Mouse (Mus musculus) B cell, adult 62 days (primary cell): ENCODE measurements around the gene Gm20547. TPM values are rescaled to one million over a fixed set of nuclear protein-coding genes. Genes with fewer than 3 reads are reported as not detected.

ENCODE experiments used
- total RNA-seq: library from RNA; stranded (reverse); gene quantifications from 4 replicates; pipeline ENCODE4 v1.2.4, GENCODE M21; 2023

Gm20547 gene
- total RNA-seq, result not detected in 4 replicates

GRCm38 (mm10) chr17:34881683-34882310 is at the start of gene Gm20547:
Gene Gm20547, minus strand, starts transcription at chr17:34882042.

DNA sequence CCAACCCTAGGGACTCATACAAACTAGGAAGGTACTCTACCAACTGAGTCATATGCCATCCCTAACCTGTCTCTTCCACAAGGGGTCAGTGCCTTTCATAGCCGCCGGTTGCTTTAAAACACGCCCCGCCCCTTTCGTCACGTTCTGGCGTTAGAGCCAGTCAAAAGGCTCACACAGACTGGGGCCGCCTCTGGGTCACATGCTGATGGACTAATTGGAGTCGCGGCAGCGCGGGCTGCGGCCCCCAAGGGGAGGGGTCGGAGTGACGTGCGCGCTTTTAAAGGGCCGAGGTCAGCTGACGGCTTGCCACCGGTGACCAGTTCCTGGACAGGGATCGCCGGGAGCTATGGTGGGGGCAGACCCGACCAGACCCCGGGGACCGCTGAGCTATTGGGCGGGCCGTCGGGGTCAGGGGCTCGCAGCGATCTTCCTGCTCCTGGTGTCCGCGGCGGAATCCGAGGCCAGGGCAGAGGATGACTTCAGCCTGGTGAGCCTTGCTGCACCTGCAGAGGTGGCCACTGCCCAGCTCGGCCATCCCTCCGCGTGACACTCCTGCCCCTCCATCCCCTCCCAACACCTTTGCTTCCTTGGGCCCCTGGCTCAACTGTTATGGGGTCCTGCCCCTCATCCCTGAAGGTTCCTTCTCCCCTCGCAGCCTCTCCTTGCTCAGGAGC is 49.4 kb upstream of the Gm20547 start, which contains the start of gene Neu1:
Neu1 (plus strand) TSS at position 193 of the 674 bp plus-strand sequence.

GRCm38 (mm10) chr17:34913930-34914665 is 32.3 kb upstream of the Gm20547 start, which contains the start of gene Slc44a4:
Gene Slc44a4, plus strand, starts transcription at chr17:34914466.

DNA sequence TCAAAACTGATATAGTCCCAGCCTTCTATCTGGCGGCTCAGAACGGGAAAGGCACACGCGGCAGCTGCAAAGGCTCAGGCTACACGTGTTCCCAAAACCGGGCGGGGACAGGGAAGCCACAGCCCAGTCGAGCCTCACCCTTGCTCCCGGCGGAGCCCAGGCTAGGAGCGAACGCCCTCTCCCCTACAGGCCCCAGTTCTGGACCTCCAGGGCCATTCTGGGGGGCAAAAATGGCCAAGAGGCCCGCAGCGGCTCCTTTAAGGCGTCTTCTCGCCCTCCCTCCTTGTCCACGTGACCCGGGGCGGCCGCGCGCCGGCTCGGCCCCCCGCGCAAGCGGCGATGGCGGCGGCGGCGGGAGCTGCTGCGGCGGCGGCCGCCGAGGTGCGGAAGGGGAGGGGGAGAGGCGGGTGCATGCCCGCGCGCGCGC is 16.3 kb upstream of the Gm20547 start, which contains the start of the genes C2 and Ehmt2:
C2 (minus strand) TSS at position 106 of the 427 bp plus-strand sequence.
Ehmt2 (plus strand) TSS at position 310 of the 427 bp plus-strand sequence.

GRCm38 (mm10) chr17:34879336-34879879 is 2.4 kb downstream of the Gm20547 start, which contains the start of gene Zbtb12:
Gene Zbtb12, plus strand, starts transcription at chr17:34879483.

GRCm38 (mm10) chr17:34862416-34863081 is 19.3 kb downstream of the Gm20547 start, which contains the start of gene Cfb:
Gene Cfb, minus strand, starts transcription at chr17:34862518.

DNA sequence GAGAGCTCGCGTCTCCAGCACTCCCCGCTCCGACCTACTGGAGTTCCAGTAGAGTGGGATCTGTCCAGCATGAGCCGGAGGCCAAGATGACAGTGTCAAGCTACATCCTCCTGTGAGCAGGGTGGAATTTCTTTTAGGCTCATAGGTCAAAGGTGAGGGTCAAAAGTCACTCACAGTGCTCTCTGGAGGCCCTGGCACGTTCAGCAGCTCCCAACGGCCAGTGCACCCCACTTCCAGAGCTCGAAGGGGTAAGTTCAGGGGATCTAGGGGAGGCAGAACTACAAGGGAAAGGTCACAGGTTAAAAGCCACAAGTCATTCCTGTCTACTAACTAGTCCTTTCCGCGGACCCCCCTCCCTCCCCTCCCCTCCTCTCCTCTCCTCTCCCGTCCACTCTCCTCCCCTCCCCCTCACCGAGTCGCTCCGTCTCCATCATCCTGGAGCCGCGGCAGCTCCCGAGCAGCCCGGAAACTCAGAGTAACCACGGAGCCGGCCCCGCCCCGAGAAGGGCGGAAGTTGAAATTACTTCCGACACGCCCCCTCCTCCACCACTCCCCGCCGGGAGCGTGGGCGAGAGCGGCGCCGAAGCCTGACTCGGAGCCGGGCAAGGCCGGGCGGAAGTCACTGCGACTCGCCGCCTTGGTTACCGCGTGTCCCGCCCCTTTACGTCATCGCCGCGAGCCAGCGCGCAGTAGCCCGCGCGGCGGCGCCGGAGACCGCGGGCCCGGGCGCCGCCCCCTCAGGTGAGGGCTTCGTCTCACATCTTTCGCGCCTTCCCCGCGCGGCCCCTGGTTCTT is 31.9 kb downstream of the Gm20547 start, which contains the start of the genes Skiv2l and Nelfe:
Skiv2l (minus strand) TSS at position 489 of the 795 bp plus-strand sequence.
Nelfe (plus strand) TSS at position 670 of the 795 bp plus-strand sequence.

DNA sequence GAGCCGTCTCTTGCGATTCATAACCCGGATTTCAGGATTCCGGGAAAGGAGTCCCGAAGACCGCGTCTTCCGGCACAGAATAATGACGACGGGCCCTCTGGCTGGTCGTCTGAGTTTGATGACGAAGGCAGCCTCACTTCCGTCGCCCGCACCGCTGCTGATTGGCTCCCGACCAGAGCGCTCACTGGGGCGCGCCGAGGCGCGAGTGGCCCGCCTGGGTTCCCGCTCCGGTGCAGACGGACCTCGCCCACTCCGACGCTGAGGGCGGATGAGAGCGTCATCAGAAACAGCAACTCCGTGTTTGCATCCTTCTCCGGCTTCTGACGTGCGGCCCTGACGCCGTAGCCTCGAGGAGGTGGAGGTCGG is 45.0 kb downstream of the Gm20547 start, which contains the start of the genes Stk19 and Dxo:
Stk19 (minus strand) TSS at position 90 of the 366 bp plus-strand sequence.
Dxo (plus strand) TSS at position 164 of the 366 bp plus-strand sequence.

Other genes with a start within 250 kb of the Gm20547 start
- 2.2 to 6.7 TPM (median 3.2 TPM) in 4 replicates for gene Fkbpl, start 237.3 kb downstream of the Gm20547 start, total RNA-seq
- gene Atf6b, start 234.9 kb downstream of the Gm20547 start, total RNA-seq, result 66.0 to 75.7 TPM (median 68.0 TPM) in 4 replicates
- gene Tnxb, start 211.5 kb downstream of the Gm20547 start, total RNA-seq, result 0.09 to 0.19 TPM (median 0.13 TPM) in 4 replicates
- 1.5 to 2.8 TPM (median 2.1 TPM) in 4 replicates for gene C4b, start 138.2 kb downstream of the Gm20547 start, total RNA-seq
- not detected in 4 replicates for gene Cyp21a1, start 77.5 kb downstream of the Gm20547 start, total RNA-seq
- 70.2 to 78.8 TPM (median 74.6 TPM) in 4 replicates for gene Stk19, start 45.1 kb downstream of the Gm20547 start, total RNA-seq
- gene Dxo, start 45.0 kb downstream of the Gm20547 start, total RNA-seq, result 83.3 to 87.2 TPM (median 86.2 TPM) in 4 replicates
- 99.2 to 119 TPM (median 104 TPM) in 4 replicates for gene Skiv2l, start 31.8 kb downstream of the Gm20547 start, total RNA-seq
- gene Nelfe, start 31.7 kb downstream of the Gm20547 start, total RNA-seq, result 31.6 to 38.4 TPM (median 32.6 TPM) in 4 replicates
- gene Cfb, start 19.5 kb downstream of the Gm20547 start, total RNA-seq, result 0.60 TPM in 1 of 4 replicates, not detected in the others
- gene Zbtb12, start 2.6 kb downstream of the Gm20547 start, total RNA-seq, result 11.5 to 12.8 TPM (median 11.9 TPM) in 4 replicates
- 1.6 to 3.1 TPM (median 3.1 TPM) in 4 replicates for gene C2, start 16.2 kb upstream of the Gm20547 start, total RNA-seq
- gene Ehmt2, start 16.4 kb upstream of the Gm20547 start, total RNA-seq, result 145 to 166 TPM (median 150 TPM) in 4 replicates
- gene Slc44a4, start 32.4 kb upstream of the Gm20547 start, total RNA-seq, result not detected in 4 replicates
- gene Neu1, start 49.2 kb upstream of the Gm20547 start, total RNA-seq, result 91.5 to 104 TPM (median 98.0 TPM) in 4 replicates
- gene Hspa1b, start 77.2 kb upstream of the Gm20547 start, total RNA-seq, result 143 to 677 TPM (median 225 TPM) in 4 replicates
- gene Gm20481, start 87.9 kb upstream of the Gm20547 start, total RNA-seq, result 1.1 TPM in 1 of 4 replicates, not detected in the others
- gene Hspa1a, start 90.1 kb upstream of the Gm20547 start, total RNA-seq, result 69.3 to 362 TPM (median 119 TPM) in 4 replicates
- 0.24 to 0.40 TPM in 2 of 4 replicates, not detected in the others for gene Hspa1l, start 90.7 kb upstream of the Gm20547 start, total RNA-seq
- gene Lsm2, start 99.8 kb upstream of the Gm20547 start, total RNA-seq, result 27.8 to 35.0 TPM (median 28.9 TPM) in 4 replicates
- gene Vars, start 118.9 kb upstream of the Gm20547 start, total RNA-seq, result 237 to 278 TPM (median 258 TPM) in 4 replicates
- 0.28 to 0.52 TPM (median 0.30 TPM) in 4 replicates for gene Vwa7, start 134.5 kb upstream of the Gm20547 start, total RNA-seq
- 3.0 to 6.4 TPM (median 4.1 TPM) in 4 replicates for gene Sapcd1, start 146.0 kb upstream of the Gm20547 start, total RNA-seq
- gene Msh5, start 164.7 kb upstream of the Gm20547 start, total RNA-seq, result 8.7 to 15.9 TPM (median 11.2 TPM) in 4 replicates
- 185 to 195 TPM (median 191 TPM) in 4 replicates for gene Clic1, start 167.9 kb upstream of the Gm20547 start, total RNA-seq
- gene Ddah2, start 177.0 kb upstream of the Gm20547 start, total RNA-seq, result 2.2 to 6.0 TPM (median 4.3 TPM) in 4 replicates
- gene Ly6g6c, start 183.3 kb upstream of the Gm20547 start, total RNA-seq, result not detected in 4 replicates
- gene Mpig6b, start 184.1 kb upstream of the Gm20547 start, total RNA-seq, result not detected in 4 replicates
- gene Ly6g6e, start 194.9 kb upstream of the Gm20547 start, total RNA-seq, result not detected in 4 replicates
- not detected in 4 replicates for gene Ly6g6d, start 196.0 kb upstream of the Gm20547 start, total RNA-seq
- gene Ly6g6f, start 203.6 kb upstream of the Gm20547 start, total RNA-seq, result not detected in 4 replicates
- gene Abhd16a, start 207.2 kb upstream of the Gm20547 start, total RNA-seq, result 72.8 to 85.6 TPM (median 76.5 TPM) in 4 replicates
- gene Ly6g5c, start 226.2 kb upstream of the Gm20547 start, total RNA-seq, result not detected in 4 replicates
- gene Ly6g5b, start 233.4 kb upstream of the Gm20547 start, total RNA-seq, result 0.66 to 1.6 TPM (median 1.3 TPM) in 4 replicates
- gene Gpank1, start 239.4 kb upstream of the Gm20547 start, total RNA-seq, result 19.6 to 24.1 TPM (median 22.1 TPM) in 4 replicates
- gene Csnk2b, start 240.0 kb upstream of the Gm20547 start, total RNA-seq, result 114 to 130 TPM (median 122 TPM) in 4 replicates
- 12.0 to 17.1 TPM (median 14.5 TPM) in 4 replicates for gene D17H6S53E, start 244.3 kb upstream of the Gm20547 start, total RNA-seq